Mouse (Mus musculus) cerebellum, adult 2 months (tissue): ENCODE results near the gene Tmem184b. TPM values are rescaled to one million over a fixed set of nuclear protein-coding genes. Genes with fewer than 3 reads are reported as not detected.

Source experiments
- DNase-seq, 2 experiments: peaks; one replicate each; pipeline ENCODE4 v3.0.0; 2021
- H3K27ac ChIP-seq: fragments of 200-500 bp; 2 replicates; pipeline ENCODE4 v1.5.1; 2012; ENCODE audit warnings: low read length, control low read depth, inconsistent platforms; ENCODE audit not compliant: insufficient read depth
- H3K27me3 ChIP-seq: fragments of 200-500 bp; 2 replicates; pipeline ENCODE4 v1.6.1; 2012; ENCODE audit warnings: inconsistent platforms, mild to moderate bottlenecking, low read length, moderate library complexity; ENCODE audit not compliant: control insufficient read depth, insufficient read depth
- H3K4me1 ChIP-seq: fragments of 200-500 bp; 2 replicates; pipeline ENCODE4 v1.6.1; 2011; ENCODE audit warnings: low read length; ENCODE audit not compliant: control insufficient read depth, insufficient read depth
- H3K4me3 ChIP-seq: fragments of 200-500 bp; replicated peaks from 2 replicates; pipeline ENCODE3; 2011; ENCODE audit warnings: mild to moderate bottlenecking, low read depth, low read length, control low read depth; ENCODE audit not compliant: insufficient read depth
- CTCF ChIP-seq: fragments of 200-500 bp; IDR thresholded peaks from 2 replicates; pipeline ENCODE4 v1.5.1; 2011; ENCODE audit warnings: low read depth, mild to moderate bottlenecking, control low read depth, low read length, moderate library complexity, borderline replicate concordance; ENCODE audit not compliant: insufficient read depth
- POLR2A ChIP-seq: fragments of 200-500 bp; IDR thresholded peaks from 2 replicates; pipeline ENCODE4 v1.6.1; 2011; ENCODE audit warnings: low read length, control low read depth, borderline replicate concordance; ENCODE audit not compliant: insufficient read depth
- WGBS: fragments of 180-500 bp; shearing (Covaris S2); methylation state at CpG from one replicate; pipeline ENCODE4 v1.1.7; 2018; 5-methylcytosine and 5-hydroxymethylcytosine counted together
- polyA plus RNA-seq: library from polyadenylated mRNA; depleted of rRNA; stranded (reverse); fragments of >200 nt; gene quantifications from 2 replicates; pipeline ENCODE4 v1.2.3, GENCODE M21; 2012

Gene Tmem184b
- polyA plus RNA-seq, 1 experiment = 88.5 TPM

GRCm38 (mm10) chr15:79330521-79330920, 72.8 kb downstream of the Tmem184b start:
- Histone ChIP-seq H3K4me1 (peaks cover 4% of the 10 kb centered on the region), H3K27me3 (no peaks in the 10 kb centered on the region), H3K4me3 (no peak overlapping the region), H3K27ac (no peak overlapping the region)
- DNase-seq = no peak
- TF ChIP-seq CTCF (no peak), POLR2A (no peak)
- WGBS = 83% methylated on average over 4 of the region's 4 CpGs

- TF ChIP-seq CTCF = no peak
- no peak for TF ChIP-seq POLR2A
- no peak overlapping the region for H3K4me3 ChIP-seq
- no peaks in the 10 kb centered on the region for H3K27me3 ChIP-seq
- no peak overlapping the region for H3K27ac ChIP-seq
- DNase-seq = no peak
- peaks cover 4% of the 10 kb centered on the region for H3K4me1 ChIP-seq
- 85% methylated on average over 6 of the region's 6 CpGs for WGBS
Observed at GRCm38 (mm10) chr15:79329979-79330363, 73.4 kb downstream of the Tmem184b start.

GRCm38 (mm10) chr15:79329346-79329978, 73.9 kb downstream of the Tmem184b start:
- 97% methylated on average over 6 of the region's 6 CpGs for WGBS
- no peak for DNase-seq
- Histone ChIP-seq H3K27me3 (no peaks in the 10 kb centered on the region), H3K27ac (no peak overlapping the region), H3K4me3 (no peak overlapping the region), H3K4me1 (peaks cover 4% of the 10 kb centered on the region)
- TF ChIP-seq CTCF = no peak
- no peak for TF ChIP-seq POLR2A

GRCm38 (mm10) chr15:79328939-79329275, 74.5 kb downstream of the Tmem184b start:
- H3K27me3 ChIP-seq = no peaks in the 10 kb centered on the region
- no peak for TF ChIP-seq CTCF
- no peak for TF ChIP-seq POLR2A
- DNase-seq = no peak
- peaks cover 4% of the 10 kb centered on the region for H3K4me1 ChIP-seq
- WGBS = 91% methylated on average over 4 of the region's 4 CpGs
- H3K27ac ChIP-seq = no peak overlapping the region
- H3K4me3 ChIP-seq = no peak overlapping the region

DNA sequence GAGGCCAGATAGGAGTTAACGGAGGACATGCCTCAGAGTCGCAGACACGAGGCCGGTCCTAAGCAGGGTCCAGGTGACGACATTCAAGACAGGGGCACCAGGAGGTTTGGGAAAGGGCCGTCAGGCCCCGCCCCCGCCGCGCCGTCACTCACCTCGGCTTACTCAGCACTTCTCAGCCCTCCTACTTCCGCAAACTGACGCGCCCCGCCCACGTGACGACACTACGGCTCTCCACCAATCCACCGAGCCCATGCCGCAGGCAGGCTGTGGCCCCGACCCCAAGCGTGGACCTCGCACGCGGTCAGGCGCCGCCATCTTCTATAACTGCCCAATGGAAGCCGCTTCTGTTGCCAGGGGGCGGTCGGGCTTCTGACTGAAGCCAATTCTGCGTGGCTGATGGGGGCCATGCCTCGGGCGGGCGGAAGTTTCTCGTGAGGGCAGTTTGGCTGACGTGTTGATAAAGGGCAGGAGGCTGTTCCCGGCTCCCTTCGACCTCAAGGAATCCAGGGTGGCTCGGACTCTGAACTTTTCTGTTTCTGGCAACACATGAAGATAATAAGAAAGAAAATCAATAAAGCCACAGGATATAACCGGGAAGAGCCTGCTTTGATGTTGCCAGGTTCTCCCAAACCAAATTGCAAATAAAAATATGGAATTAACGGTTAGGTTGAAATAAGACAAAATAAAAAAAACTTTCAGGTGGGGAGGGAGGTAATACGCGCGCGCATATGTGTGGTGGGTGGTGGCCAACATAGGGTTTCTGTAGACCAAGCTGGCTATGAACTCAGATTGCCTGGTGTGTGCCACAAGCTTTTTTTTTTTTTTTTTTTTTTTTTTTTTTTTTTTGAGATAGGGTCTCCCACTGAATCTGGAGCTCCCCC, 75.1 kb downstream of the Tmem184b start, which contains the start of gene Pla2g6:
Gene Pla2g6 (minus strand): TSS at position 333 of the 881 bp plus-strand sequence.
- Histone ChIP-seq H3K4me3 (peak within 1 kb of the TSS; percentile 89), H3K27me3 (no peaks in the 10 kb centered on the region), H3K27ac (peak within 1 kb of the TSS; percentile 81), H3K4me1 (peaks cover 7% of the 10 kb centered on the region)
- 4% methylated on average over 46 of the region's 46 CpGs for WGBS
- peak; percentile 98 to 99 for DNase-seq
- TF ChIP-seq POLR2A (peak; percentile 81; the same call in 1 of the 2 replicates), CTCF (no peak)

- TF ChIP-seq CTCF (no peak), POLR2A (no peak)
- Histone ChIP-seq H3K27ac (peak overlapping the region; percentile 81), H3K4me1 (peaks cover 7% of the 10 kb centered on the region), H3K27me3 (no peaks in the 10 kb centered on the region), H3K4me3 (peak overlapping the region; percentile 89)
- WGBS = 20% methylated on average over 20 of the region's 20 CpGs
- DNase-seq = peak; percentile 56 to 62
Observed at GRCm38 (mm10) chr15:79326971-79327961, 76.1 kb downstream of the Tmem184b start.

DNA sequence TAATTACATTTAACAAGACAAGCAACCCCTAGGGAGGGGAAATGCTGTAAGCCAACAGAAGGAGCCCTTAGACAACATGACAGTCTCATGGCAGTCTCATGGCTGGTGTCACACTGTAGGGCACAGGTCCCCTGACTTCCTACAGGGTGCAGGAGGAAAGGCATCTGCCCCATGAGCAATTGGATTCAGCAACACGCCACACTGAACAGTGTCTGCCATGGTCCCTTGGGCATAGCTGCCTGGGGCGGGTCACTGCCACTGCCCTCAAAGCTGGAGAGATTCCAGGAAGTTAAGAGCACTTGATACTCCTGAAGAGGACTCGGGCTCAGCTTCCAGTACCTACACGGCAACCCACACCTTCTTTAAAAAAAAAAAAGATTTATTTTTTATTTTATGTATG, 77.1 kb downstream of the Tmem184b start:
- Histone ChIP-seq H3K27ac (no peak overlapping the region), H3K4me3 (no peak overlapping the region), H3K4me1 (peaks cover 7% of the 10 kb centered on the region), H3K27me3 (no peaks in the 10 kb centered on the region)
- DNase-seq = no peak
- 74% methylated on average over 4 of the region's 4 CpGs for WGBS
- TF ChIP-seq CTCF (no peak), POLR2A (no peak)
